Mouse (Mus musculus): ENCODE results near the gene Pi4ka.

DNA sequence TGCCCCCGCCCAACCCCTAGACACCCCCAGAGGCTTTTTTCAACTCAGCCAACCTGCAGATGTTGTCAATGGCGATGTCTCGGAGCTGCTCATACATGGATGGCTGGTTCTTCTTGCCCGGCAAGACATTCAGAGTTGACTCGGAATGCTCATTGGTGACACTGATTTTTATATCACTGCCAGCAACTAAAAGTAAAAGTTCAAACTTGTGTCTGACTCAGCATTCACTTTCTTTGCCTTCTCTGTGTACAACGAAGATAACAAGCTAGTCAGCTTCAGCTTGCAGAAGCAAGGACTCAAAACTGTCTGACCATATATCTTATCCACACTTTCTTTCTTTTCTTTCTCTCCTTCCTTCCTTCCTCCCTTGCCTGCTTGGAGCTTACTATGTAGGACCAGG, 50.1 kb downstream of the Pi4ka start:
- TF ChIP-seq CTCF (conservative IDR thresholded peaks at IDR 0.05; ENCODE audit: low read length) = no peak
- no peak for TF ChIP-seq POU5F1 (IDR thresholded peaks at IDR 0.05; ENCODE audit: borderline replicate concordance, low read length)

Data from E14TG2a.4 (cell line).